Mouse (Mus musculus) limb, embryonic 14.5 days (tissue): Measurements from ENCODE around the gene Mapkbp1. TPM values are rescaled to one million over a fixed set of nuclear protein-coding genes. Genes with fewer than 3 reads are reported as not detected.

Source experiments
- ATAC-seq: fragments of 200-750 bp; cut with Nextera tagmentation; 2 replicates; pipeline ENCODE4 v1.8.0; 2017; ENCODE audit warnings: low read depth, moderate number of reproducible peaks, moderate TSS enrichment; ENCODE audit not compliant: low FRiP score
- DNase-seq: peaks from one replicate; pipeline ENCODE4 v3.0.0-alpha.2; 2015; ENCODE audit warnings: low spot score
- H3K27ac ChIP-seq: fragments of 300-500 bp; sonication (generic); replicated peaks from 2 replicates; pipeline ENCODE4 v1.5.1; 2014; ENCODE audit warnings: low read depth, mild to moderate bottlenecking, low read length, moderate library complexity, mixed read lengths
- H3K27me3 ChIP-seq: fragments of 300-500 bp; sonication (generic); 2 replicates; pipeline ENCODE4 v1.6.1; 2014; ENCODE audit warnings: low read length, mixed read lengths; ENCODE audit not compliant: control insufficient read depth, insufficient read depth
- H3K36me3 ChIP-seq: fragments of 300-500 bp; sonication (generic); 2 replicates; pipeline ENCODE4 v1.6.1; 2014; ENCODE audit warnings: mild to moderate bottlenecking, low read length, moderate library complexity, mixed read lengths; ENCODE audit not compliant: control insufficient read depth, insufficient read depth
- H3K4me1 ChIP-seq: fragments of 300-500 bp; sonication (generic); 2 replicates; pipeline ENCODE4 v1.6.1; 2014; ENCODE audit warnings: antibody characterized with exemption, low read length, mixed read lengths; ENCODE audit not compliant: control insufficient read depth, insufficient read depth
- H3K4me2 ChIP-seq: fragments of 300-500 bp; sonication (generic); replicated peaks from 2 replicates; pipeline ENCODE4 v1.6.1; 2014; ENCODE audit warnings: low read depth, mild to moderate bottlenecking, low read length, moderate library complexity; ENCODE audit not compliant: severe bottlenecking
- H3K4me3 ChIP-seq: fragments of 300-500 bp; sonication (generic); replicated peaks from 2 replicates; pipeline ENCODE4 v1.5.1; 2014; ENCODE audit warnings: low read length
- H3K9ac ChIP-seq: fragments of 300-500 bp; sonication (generic); 2 replicates; pipeline ENCODE4 v1.6.1; 2014; ENCODE audit warnings: mild to moderate bottlenecking, low read depth, low read length, moderate library complexity; ENCODE audit not compliant: severe bottlenecking
- H3K9me3 ChIP-seq: fragments of 300-500 bp; sonication (generic); 2 replicates; pipeline ENCODE4 v1.6.1; 2016; ENCODE audit warnings: low read length; ENCODE audit not compliant: control insufficient read depth
- POLR2A ChIP-seq: fragments of 200-500 bp; IDR thresholded peaks from 2 replicates; pipeline ENCODE4 v1.8.0; 2012; ENCODE audit warnings: inconsistent platforms, mild to moderate bottlenecking, moderate library complexity, borderline replicate concordance; ENCODE audit not compliant: insufficient read depth, insufficient read length; ENCODE audit errors: extremely low read depth
- WGBS: fragments of 180-500 bp; shearing (Covaris S2); extraction: QIAGEN DNeasy Blood & Tissue Kit; methylation state at CpG from one replicate; pipeline ENCODE4 v1.1.7; 2014; 5-methylcytosine and 5-hydroxymethylcytosine counted together
- polyA plus RNA-seq, 2 experiments: library from polyadenylated mRNA; depleted of rRNA in 1 of 2; stranded (reverse) in 1 of 2; unstranded in 1 of 2; fragments of >200 nt; fragmentation: Nextera tagmentation in 1 of 2; extraction: Ambion mirVana in 1 of 2; gene quantifications; 2 replicates each; pipeline versions ENCODE4 v1.2.1 to v1.2.3; 2012 to 2014

Mapkbp1 gene
- polyA plus RNA-seq, 2 experiments, result 4.2 to 26.2 TPM

GRCm38 (mm10) chr2:120044101-120044603 is 71.7 kb downstream of the Mapkbp1 start:
- peak; percentile 80 for ATAC-seq
- Histone ChIP-seq H3K36me3 (peaks cover 29% of the 10 kb centered on the region), H3K9me3 (no peaks in the 10 kb centered on the region), H3K4me3 (no peak overlapping the region), H3K27me3 (no peaks in the 10 kb centered on the region), H3K27ac (peak overlapping the region; percentile 34), H3K4me1 (peaks cover 19% of the 10 kb centered on the region), H3K9ac (no peak overlapping the region), H3K4me2 (0 out of 2 replicates have a peak overlapping the region, but pooled peaks have one; percentile 2)
- no peak for TF ChIP-seq POLR2A
- 51% methylated on average over 4 of the region's 4 CpGs for WGBS
- DNase-seq, result peak; percentile 64

GRCm38 (mm10) chr2:120044676-120045075 is 72.2 kb downstream of the Mapkbp1 start:
- no peak for DNase-seq
- no peak overlapping the region for H3K4me3 ChIP-seq
- H3K9ac ChIP-seq, result no peak overlapping the region
- H3K9me3 ChIP-seq, result no peaks in the 10 kb centered on the region
- TF ChIP-seq POLR2A, result no peak
- H3K4me2 ChIP-seq, result 0 out of 2 replicates have a peak overlapping the region, but pooled peaks have one; percentile 2
- WGBS, result 58% methylated on average over 3 of the region's 3 CpGs
- peaks cover 24% of the 10 kb centered on the region for H3K36me3 ChIP-seq
- peaks cover 19% of the 10 kb centered on the region for H3K4me1 ChIP-seq
- H3K27ac ChIP-seq, result peak overlapping the region; percentile 34
- 0 out of 2 replicates have a peak, but pooled peaks have one; percentile 10 for ATAC-seq
- H3K27me3 ChIP-seq, result no peaks in the 10 kb centered on the region

DNA sequence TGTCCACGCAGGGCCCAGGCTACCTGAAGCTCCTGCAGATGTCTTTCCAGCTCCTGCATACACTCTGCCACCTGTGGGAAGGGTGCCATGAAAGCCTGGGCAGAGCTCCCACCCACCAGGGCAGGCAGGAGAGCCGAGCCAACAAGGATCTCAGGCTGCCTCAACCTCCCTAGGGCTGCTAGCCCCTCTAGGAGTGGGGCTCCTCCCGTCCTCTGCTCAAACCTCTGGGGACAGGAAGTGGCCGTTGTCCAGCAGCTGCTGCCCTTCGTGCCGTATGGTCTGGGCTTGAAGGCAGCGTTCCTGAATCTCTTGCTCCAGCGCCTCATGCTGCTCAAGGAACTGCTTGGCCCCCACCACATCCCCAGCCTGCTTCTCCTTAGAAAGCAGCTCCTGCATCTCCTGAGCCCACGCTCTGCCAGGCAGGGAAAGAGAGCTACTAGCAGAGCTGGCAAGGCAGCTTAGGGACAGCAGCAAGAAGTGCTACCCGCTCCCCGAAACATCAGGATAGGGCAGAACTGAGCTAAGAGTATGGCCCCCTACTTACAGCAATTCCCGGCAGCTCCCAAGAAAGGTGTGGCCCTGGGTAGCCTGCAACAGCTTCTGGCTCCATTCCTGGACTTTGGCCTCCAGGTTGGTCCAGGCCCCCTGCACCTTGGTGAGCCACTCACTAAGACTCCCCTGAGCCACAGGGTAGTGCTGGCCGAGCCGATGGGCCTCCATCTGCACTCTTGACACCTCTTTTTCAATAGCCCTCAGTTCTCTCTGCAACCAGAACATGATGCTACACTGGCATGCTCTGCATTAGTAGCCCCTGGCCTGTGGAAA is 74.2 kb downstream of the Mapkbp1 start:
- Histone ChIP-seq H3K4me3 (no peak overlapping the region), H3K36me3 (peaks cover 4% of the 10 kb centered on the region), H3K27me3 (no peaks in the 10 kb centered on the region), H3K4me2 (no peak overlapping the region), H3K27ac (no peak overlapping the region; the same call in 1 of the 2 replicates), H3K9me3 (no peaks in the 10 kb centered on the region), H3K9ac (peak overlapping the region; percentile 16; the same call in 1 of the 2 replicates), H3K4me1 (peaks cover 22% of the 10 kb centered on the region)
- ATAC-seq (no peak), DNase-seq (no peak)
- 58% methylated on average over 14 of the region's 14 CpGs for WGBS
- TF ChIP-seq POLR2A, result no peak

- Histone ChIP-seq H3K27me3 (no peaks in the 10 kb centered on the region), H3K9ac (no peak overlapping the region), H3K4me3 (no peak overlapping the region), H3K9me3 (no peaks in the 10 kb centered on the region), H3K4me2 (no peak overlapping the region), H3K4me1 (peaks cover 22% of the 10 kb centered on the region), H3K36me3 (no peaks in the 10 kb centered on the region), H3K27ac (no peak overlapping the region)
- DNase-seq, result no peak
- no peak for ATAC-seq
- no peak for TF ChIP-seq POLR2A
- WGBS, result 76% methylated on average over 9 of the region's 9 CpGs
These were observed 75.7 kb downstream of the Mapkbp1 start for GRCm38 (mm10) chr2:120048173-120048572.

- no peak for DNase-seq
- no peak for TF ChIP-seq POLR2A
- ATAC-seq, result no peak
- Histone ChIP-seq H3K4me2 (no peak overlapping the region), H3K4me1 (peaks cover 12% of the 10 kb centered on the region), H3K27me3 (no peaks in the 10 kb centered on the region), H3K27ac (no peak overlapping the region), H3K4me3 (no peak overlapping the region), H3K9me3 (no peaks in the 10 kb centered on the region), H3K36me3 (no peaks in the 10 kb centered on the region), H3K9ac (no peak overlapping the region)
- WGBS, result 54% methylated on average over 10 of the region's 10 CpGs
These were observed 77.3 kb downstream of the Mapkbp1 start for GRCm38 (mm10) chr2:120049632-120050274.
